Mouse (Mus musculus): ENCODE data around the gene Elmo3.

DNA sequence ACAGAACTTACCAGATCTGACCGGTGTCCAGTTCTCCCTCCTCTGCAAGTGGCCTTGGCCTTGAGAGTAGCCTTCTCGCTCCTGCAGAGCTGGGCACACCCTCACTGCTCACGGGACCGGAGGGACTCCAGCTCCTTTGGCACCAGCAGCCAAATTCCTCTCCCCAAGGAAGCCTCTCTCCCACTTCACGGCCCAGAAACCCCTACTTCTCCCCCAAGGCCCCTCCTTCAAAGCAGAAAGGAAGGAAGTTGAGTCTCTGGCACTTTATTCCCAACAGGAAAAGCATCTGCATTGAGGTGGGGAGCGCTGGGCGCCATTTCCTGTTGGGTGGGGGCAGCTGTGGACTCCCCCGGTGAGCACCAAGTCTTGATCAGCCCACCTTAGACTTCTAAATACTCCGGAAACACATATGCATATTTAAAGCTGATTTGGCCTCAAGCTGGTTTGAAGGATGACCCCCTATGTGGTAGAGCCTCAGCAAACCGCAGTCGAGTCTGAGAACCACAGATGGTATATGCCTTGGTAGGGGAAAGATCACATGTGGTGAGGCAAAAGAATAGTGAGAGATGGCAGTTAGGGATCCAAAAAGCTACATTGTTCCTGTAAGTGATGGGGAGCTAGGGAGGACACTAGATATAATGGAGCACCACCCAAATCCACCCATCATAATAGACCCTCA is 9.4 kb upstream of the Elmo3 start, which contains the start of gene Exoc3l:
- TF ChIP-seq CTCF (IDR thresholded peaks at IDR 0.05; ENCODE audit: low read depth, low read length), result no peak
- TF ChIP-seq POLR2A (IDR thresholded peaks at IDR 0.05; ENCODE audit: borderline replicate concordance, low read depth, low read length), result no peak

Data from bone marrow macrophage, adult 2 months (primary cell).